Mouse (Mus musculus): ENCODE measurements at regions not wholly inside any gene's neighbourhood (a gene's known extent, or its start where the extent isn't known, plus 50 kb on each side); places are given as distances from the start of the nearest gene placed in this dataset.

GRCm38 (mm10) chr13:25341826-25342225 is 71.5 kb upstream of the Nrsn1 start:
- no peak for DNase-seq (ENCODE audit: low read depth, low spot score)

- DNase-seq (ENCODE audit: low read depth, low spot score): no peak
Observed at GRCm38 (mm10) chr13:25333803-25334202, 63.5 kb upstream of the Nrsn1 start.
